ENCODE assay signal across 27 mouse cellular contexts in the genomic region with DNA sequence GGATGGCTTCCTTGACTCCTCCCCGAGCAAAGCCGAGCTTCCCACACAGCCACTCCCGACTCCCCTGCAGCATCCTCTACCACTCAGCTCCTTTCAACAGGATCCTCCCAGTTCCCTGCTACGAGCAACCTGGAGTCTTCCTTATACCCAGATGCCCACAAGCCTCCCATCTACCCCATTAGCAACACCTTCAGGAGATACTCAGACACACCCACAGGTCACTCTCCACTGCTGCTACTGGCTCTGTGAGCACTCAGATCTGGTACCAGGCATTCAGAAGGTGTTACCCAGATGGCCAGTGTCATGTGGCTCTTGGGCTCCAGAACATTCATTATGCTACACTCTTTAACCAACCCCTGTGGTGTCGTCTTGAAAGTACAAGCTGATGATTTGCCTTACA. TPM values are rescaled to one million over a fixed set of nuclear protein-coding genes. Genes with fewer than 3 reads are reported as not detected.
A peak's percentile ranks its signal among the peaks of the same experiment; 100 is the strongest.
DNase-seq lines count a peak whose midpoint lies in the region.
"Had no signal": no experiment of that assay in that cellular context is flagged by ENCODE, and none has a peak within 500 bp of the region (broad histone marks: within the 10 kb centered on the region; RNA-seq: fewer than 3 reads in every experiment).

No protein-coding gene starts in this region.

- no peak overlapping the region for H3K27ac ChIP-seq in heart, embryonic 10.5 days
- H3K27ac ChIP-seq: embryonic facial prominence, embryonic 10.5 days; embryonic facial prominence, embryonic 13.5 days; forebrain, embryonic 12.5 days; forebrain, embryonic 15.5 days; gastrocnemius, adult 2 months; heart, embryonic 13.5 days; hindbrain, embryonic 14.5 days; hindbrain, postnatal 0 days had no signal

- 74% methylated on average over 5 of the region's 5 CpGs for WGBS in heart, embryonic 10.5 days

- no peaks in the 10 kb centered on the region for H3K9me3 ChIP-seq in heart, embryonic 10.5 days
- H3K9me3 ChIP-seq: embryonic facial prominence, embryonic 10.5 days; embryonic facial prominence, embryonic 13.5 days; forebrain, embryonic 12.5 days; forebrain, embryonic 15.5 days; heart, embryonic 13.5 days had no signal

- H3K36me3 ChIP-seq in heart, embryonic 10.5 days: no peaks in the 10 kb centered on the region
- H3K36me3 ChIP-seq: embryonic facial prominence, embryonic 10.5 days; embryonic facial prominence, embryonic 13.5 days; forebrain, embryonic 12.5 days; forebrain, embryonic 15.5 days; heart, embryonic 13.5 days had no signal

- H3K4me1 ChIP-seq in heart, embryonic 10.5 days: peaks cover 20% of the 10 kb centered on the region; the same call in 1 of the 2 replicates
- H3K4me1 ChIP-seq: embryonic facial prominence, embryonic 13.5 days; forebrain, embryonic 15.5 days had no signal

- H3K27me3 ChIP-seq in heart, embryonic 10.5 days (ENCODE audit: insufficient read depth, poor library complexity, severe bottlenecking): no peaks in the 10 kb centered on the region
- H3K27me3 ChIP-seq: embryonic facial prominence, embryonic 13.5 days; forebrain, embryonic 12.5 days; forebrain, embryonic 15.5 days; heart, embryonic 13.5 days had no signal

- no peak overlapping the region for H3K4me3 ChIP-seq in heart, embryonic 10.5 days
- H3K4me3 ChIP-seq: embryonic facial prominence, embryonic 10.5 days; embryonic facial prominence, embryonic 13.5 days; erythroblast, embryonic 14.5 days; forebrain, embryonic 12.5 days; forebrain, embryonic 15.5 days; gastrocnemius, adult 2 months; heart, embryonic 13.5 days had no signal

- DNase-seq in cerebellum, adult 11 months: peak; percentile 30
- no peak for DNase-seq in cerebellum, postnatal 36 days
- peak; percentile 68 for DNase-seq in heart, embryonic 10.5 days (ENCODE audit: low spot score)
- DNase-seq in heart, adult 11 months: no peak
- DNase-seq in cerebellum, adult 9-10 months: peak; percentile 65
- DNase-seq in frontal cortex, adult 2 months (ENCODE audit: extremely low spot score in 1 of 2, low spot score in 1 of 2): no peak
- no peak for DNase-seq in urinary bladder, adult 18-20 months (ENCODE audit: low spot score in 2 of 2)
- DNase-seq: adrenal gland, adult 2 months; adrenal gland, postnatal 14 days; B cell, adult 2 months; embryo, embryonic 11 days; gastrocnemius, adult 2 months; gastrocnemius, postnatal 14 days; heart, adult 18-20 months; heart, postnatal 14 days; heart, postnatal 4 days; kidney, adult 18-20 months; kidney, adult 9 months had no signal

RNA-seq across cellular contexts. Expression of a gene that starts 11.7 kb away (rescaled TPM):
- polyA plus RNA-seq in heart, embryonic 10.5 days (2016; fragmentation: Nextera tagmentation; extraction: Ambion mirVana): 1.0 and 1.1 TPM in 2 replicates
- 126 and 129 TPM in 2 replicates for polyA plus RNA-seq in frontal cortex, adult 2 months (2012; rRNA removed)
- polyA plus RNA-seq: erythroblast, embryonic 14.5 days; inflammation-experienced regulatory T-cells, adult 6 months had no signal

Comparison
In these comparisons a context has a peak if more than half of its experiments do, and no peak if none do; other contexts are left out.
1. DNase-seq: peak in cerebellum, adult 11 months (single experiment), heart, embryonic 10.5 days (single experiment) and cerebellum, adult 9-10 months (single experiment); none in cerebellum, postnatal 36 days (0 of 2), heart, adult 11 months (single experiment), frontal cortex, adult 2 months (0 of 2) and urinary bladder, adult 18-20 months (0 of 2).
2. RNA of a gene that starts 11.7 kb away (polyA plus RNA-seq): 126 to 129 TPM in frontal cortex, adult 2 months; 1.0 to 1.1 TPM in heart, embryonic 10.5 days; every median in the first group is over 10 times any median in the second.